Mouse (Mus musculus) kidney, adult 18-20 months (tissue): ENCODE data around the gene Iqcf3.
"Not testable (repeated sequence)": the region's sequence is repeated elsewhere in the genome, so short reads cannot be mapped to it uniquely, and the experiment has no call there.

ENCODE experiments used
- DNase-seq: peaks from one replicate; pipeline ENCODE4 v3.0.0; 2021

Iqcf3 gene

DNA sequence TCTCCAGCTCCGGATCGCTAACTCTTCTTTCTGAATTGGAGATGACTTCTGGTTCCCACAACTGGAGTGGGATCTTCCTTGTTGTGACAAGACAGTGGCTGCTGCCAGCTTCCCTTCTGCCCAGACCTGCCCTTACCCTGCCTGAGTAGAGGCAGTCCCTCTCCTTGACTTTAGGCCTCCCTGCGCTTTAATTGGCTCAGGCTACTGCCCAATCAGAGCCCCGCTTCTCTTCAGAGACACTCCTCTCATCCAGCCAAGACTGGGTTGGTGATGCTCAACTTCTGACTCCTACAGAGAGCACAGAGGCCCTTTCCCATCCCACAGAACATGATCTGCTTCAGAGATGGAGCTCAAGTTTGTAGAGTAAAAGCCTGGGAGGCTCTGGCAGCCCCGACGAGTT, 57.2 kb downstream of the Iqcf3 start:
- DNase-seq, result no peak

DNA sequence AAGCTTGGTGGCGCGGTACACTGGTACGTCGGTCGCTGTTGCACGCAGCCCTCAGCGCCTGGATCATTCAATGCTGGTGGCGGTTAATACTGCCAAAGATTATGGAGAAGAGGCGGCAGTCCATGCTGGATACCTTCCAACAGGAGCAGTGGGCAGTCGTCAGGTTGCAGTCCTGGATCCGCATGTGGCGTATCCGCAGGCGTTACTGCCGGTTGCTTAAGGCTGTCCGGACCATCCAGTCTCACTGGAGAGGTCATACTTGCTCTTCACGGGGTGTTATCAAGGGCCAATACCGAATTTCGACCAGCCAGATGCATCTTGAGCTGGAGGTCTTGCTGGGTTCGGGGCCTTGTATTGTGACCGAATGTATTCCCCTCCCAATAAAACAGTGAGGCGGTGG, 59.6 kb downstream of the Iqcf3 start:
- no peak for DNase-seq

DNA sequence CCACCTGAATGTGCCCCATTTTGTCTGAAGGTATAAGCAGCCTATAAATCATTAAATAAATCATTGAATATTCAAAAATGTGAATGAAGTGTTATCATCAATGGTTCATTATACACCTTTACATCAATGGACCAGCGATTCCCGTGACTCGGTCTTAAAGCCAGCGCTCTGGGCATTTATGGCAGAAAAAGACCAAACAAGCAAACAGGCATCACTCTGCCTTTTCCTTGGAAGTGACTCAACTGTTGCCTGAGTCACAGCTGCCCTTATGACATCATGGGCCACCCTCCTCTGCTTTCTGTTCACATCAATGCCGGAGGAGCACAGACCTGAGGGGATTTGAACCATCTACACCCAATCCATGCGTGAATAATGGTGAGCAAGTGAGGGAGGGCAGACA, 61.8 kb downstream of the Iqcf3 start, which contains the start of gene Iqcf1:
Gene Iqcf1, plus strand, starts transcription at position 301 of the 400 bp plus-strand sequence.
- DNase-seq, result no peak

DNA sequence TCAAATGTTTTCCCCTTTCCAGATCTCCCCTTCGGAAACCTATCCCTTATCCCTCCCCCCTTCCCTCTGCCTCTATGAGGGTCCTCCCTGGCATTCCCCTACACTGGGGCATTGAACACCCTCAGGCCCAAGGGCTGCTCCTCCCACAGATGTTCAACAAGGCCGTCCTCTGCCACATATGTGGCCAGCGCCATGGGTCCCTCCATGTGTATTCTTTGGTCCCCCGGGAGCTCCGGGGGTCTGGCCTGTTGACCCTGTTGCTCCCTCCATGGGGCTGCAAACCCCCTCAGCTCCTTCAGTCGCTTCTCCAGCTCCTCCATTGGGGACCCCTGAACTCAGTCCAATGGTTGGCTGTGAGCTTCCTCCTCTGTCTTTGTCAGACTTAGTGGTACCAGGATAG, 73.8 kb downstream of the Iqcf3 start:
- DNase-seq, result not testable (repeated sequence)

DNA sequence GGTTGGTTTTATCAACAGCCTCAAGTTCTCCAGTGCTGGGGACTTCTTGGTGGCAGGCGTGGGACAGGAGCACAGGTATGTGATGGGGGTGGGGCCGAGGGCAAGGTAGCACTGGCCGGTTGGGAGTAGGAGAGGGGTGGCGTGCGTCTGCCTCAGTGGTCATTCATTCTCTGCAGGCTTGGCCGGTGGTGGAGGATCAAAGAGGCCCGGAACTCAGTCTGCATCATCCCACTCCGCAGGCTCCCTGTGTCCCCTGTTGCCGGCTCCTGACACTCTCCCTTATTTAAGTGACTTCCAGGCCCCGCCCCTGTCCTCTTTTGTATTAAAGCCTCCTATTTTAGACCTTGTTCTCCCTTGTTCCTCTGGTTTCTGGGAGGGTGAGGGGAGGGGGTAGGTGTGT, 76.4 kb downstream of the Iqcf3 start:
- DNase-seq, result no peak

DNA sequence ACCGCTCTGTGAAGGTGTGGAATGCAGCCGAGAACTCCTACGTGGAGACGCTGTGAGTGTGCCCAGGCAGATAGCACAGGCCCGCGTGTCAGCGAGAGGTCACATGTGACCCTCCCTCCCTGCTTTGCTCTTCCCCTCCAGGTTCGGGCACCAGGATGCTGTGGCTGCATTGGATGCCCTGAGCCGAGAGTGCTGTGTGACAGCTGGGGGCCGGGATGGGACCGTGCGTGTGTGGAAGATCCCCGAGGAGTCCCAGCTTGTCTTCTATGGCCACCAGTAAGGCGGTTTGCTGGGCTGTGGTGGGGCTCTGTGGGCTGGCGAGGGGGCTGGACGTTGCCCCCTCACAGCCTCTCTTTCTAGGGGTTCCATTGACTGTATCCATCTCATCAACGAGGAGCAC, 77.8 kb downstream of the Iqcf3 start:
- DNase-seq, result no peak

DNA sequence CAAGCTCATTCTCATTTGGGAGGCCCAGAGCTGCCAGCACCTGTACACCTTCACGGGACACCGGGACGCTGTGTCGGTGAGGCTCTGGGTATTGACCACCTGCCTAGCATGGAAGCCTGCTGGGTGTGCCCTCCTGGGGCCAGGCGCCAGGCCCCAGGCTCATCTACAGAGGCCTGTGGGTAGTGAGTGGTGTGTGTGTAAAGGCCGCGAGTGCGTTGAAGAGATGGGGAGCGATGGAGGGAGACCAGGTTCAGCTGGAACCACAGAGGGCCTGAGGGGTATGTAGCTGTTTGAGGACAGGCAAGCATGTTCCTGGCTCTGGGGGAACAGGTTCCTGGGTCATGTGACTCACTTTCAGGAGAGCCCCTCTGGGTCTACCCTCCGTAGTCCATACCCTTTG, 78.3 kb downstream of the Iqcf3 start:
- no peak for DNase-seq

DNA sequence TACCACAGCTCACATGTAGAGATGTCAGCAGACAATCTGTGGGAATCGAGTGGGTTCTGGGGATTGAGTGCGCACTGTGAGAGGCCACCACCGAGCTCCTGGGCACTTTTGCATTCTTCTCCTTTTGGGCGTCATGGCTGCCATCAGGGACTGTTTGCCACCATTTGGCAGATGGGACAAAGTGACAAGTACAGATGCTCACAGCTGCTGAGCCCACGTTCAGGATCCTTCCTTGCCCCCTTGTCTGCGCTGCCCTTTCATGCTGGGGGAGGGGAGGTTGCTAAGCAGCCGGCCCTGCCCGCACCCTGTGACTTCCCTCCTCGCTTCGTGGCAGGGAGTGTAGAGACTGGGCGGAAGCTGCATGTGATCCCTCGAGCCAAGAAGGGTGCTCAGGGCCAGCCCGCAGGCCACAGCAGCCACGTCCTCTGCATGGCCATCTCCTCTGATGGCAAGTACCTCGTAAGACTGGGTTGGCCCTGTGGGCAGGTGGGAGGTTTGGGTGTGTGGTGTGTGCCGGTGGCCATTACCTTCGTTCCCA, 78.8 kb downstream of the Iqcf3 start:
- no peak for DNase-seq

DNA sequence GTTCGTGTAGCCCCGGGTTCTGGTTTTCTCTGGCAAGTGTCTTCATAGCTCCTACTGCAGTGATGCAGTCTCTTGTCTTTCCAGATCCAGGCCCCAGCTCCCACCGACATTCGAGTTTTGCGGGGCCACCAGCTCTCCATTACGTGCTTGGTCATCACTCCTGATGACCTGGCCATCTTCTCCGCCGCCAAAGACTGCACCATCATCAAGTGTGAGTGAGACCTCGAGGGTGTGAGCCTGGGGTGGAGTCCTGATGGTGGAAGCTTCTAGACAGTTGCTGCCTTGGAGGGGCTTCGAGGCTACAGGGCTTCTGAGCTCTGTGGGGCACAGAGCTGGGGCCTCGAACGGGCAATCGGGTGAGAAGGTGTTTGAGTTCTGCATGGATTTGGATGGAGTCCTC, 79.8 kb downstream of the Iqcf3 start:
- DNase-seq, result no peak

DNA sequence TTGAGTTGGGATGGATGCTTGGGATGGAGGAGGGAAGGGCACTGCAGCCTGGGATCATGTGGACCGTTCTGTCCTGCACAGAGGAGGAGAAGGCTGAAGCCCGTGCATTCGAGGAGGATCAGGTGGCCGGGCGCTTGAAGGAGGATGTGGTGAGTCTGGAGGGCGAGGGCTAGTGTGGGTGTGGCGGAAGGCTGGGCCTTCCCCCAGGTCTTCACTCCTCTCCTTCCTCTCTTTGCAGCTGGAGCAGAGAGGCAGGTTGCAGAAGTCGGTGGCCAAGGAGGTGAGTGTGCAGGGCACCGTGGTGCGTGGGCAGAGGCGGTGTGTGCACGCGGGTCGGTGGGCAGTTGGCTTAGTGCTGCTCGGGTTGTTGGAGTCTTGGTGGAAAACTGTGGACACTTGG, 80.4 kb downstream of the Iqcf3 start:
- no peak for DNase-seq

DNA sequence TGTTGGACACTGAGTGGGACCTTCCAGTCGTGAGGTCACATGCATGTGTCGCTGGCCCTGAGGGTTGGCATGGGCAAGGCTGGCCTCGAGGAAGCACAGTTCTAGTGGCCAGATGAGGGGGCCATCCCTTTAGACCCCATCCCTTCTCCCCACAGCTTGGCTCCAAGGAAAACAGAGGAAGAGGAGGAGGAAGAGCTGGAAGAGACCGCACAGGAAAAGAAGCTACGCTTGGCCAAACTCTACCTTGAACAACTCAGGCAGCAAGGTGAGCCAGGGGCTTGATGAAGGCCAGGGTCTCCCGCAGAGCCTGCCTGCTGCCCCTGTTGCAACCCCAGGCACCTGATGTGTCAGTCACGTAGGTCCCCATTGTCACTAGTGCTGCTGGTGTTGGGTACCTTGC, 80.9 kb downstream of the Iqcf3 start:
- DNase-seq, result no peak

DNA sequence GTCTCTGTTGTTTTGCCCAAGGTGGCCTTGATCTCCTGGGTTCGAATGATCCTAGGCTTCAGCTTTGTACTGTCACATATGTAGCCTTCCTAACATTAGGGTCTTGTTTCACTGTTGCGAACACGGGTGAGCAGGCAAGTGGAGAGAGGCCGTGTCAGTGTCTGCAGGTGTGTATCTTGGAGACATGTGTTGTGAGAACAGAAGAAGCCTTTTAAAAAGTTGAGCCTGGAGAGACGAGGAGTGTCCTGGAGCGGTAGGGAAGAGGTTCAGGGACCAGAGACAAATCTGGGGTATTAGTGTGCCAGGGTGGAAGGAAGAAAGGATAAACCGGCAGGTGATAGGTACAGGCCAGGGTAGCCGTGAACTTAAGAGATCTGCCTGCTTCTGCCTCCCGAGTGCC, 83.3 kb downstream of the Iqcf3 start:
- no peak for DNase-seq

DNA sequence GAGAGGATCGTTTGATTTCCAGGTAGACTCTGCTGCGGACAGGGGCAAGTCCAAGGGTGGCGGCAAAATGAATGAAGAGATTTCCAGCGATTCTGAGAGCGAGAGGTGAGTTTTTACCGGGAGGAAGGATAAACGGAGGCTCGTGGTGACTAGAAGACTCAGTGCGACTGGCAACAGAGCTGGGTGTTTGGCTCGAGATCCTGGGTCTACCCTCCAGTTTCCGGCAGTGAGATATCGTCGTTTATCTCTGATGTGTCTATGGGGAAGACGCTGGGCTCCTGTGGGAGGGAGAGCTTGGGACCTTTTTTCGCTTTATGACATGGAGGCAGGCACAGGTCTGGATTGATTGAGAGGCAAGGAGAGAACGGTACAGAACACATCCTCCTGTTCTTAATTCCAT, 83.8 kb downstream of the Iqcf3 start:
- no peak for DNase-seq

DNA sequence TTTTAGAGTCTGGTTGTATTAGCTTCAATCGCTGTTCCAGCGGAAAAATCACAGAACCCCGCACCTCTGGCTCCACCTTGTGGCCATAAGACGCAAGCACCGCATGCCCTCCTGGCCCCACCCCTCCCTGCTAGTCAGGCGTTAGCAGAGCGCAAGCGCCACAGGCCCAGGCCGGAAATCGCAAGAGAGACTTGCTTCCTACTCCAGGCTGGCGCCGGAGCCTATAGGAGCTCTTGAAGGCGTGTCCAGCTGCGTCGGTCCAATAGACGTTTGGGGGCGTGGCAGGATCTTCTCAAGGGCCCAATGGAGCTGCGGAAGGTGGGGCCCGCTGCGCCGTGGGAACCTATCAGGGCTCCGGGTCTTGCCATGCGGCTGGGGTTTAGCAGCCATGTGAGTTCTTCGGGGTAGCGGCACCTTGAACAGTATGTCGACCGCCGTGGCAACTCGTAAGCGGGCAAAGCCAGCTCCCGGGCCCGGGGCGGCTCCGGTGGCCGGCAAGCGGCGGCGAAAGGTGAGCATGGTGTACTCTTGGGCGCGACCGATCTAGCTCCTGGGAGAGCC, 84.4 kb downstream of the Iqcf3 start, which contains the start of gene Parp3:
Gene Parp3, minus strand, starts transcription at position 26 of the 561 bp plus-strand sequence.
- peak; percentile 99 for DNase-seq

DNA sequence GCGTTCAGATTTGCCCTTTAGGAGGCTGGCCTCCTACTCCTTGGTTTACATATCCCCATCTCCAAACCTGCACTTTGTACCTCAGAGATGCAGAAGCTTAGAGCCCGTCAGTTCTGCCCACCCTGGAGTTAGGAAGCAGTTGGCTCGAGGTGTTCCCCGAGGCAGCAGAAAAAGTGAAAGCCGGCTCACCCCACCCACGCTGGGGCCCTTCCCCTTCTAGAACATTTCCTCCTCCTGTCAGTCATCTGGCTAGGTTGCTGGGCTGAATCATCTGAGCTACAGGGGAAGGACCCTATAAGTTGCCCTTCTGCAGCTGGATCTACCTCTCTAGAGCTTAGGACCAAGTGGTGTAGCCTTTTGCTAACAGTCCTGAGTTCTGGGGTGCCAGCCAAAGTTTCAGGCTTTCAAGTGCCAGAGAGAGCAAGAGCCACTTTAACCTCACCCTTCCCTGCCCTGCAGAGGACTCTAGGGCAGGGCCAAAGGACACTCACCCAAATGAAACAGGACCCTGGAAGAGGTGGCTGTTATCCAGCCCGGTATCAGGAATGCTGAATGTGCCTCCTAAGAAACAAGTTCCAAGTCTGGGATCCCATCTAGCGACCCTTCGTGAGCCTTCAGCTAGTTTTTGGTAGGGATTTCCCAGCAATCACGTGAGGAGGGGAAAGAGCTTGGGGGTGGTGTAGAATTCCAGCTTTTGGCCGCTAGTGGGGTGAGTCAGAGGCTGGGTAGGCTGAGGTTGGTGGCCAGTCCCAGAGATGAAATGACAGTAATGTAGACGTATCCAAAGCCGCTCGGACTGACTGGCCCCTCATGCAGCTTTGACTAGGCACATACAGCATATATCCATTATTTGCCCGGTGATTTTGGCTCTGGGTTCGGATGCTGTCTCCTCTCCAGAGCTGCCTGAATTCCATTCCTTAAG, 85.2 kb downstream of the Iqcf3 start:
- peak; percentile 72 for DNase-seq

DNA sequence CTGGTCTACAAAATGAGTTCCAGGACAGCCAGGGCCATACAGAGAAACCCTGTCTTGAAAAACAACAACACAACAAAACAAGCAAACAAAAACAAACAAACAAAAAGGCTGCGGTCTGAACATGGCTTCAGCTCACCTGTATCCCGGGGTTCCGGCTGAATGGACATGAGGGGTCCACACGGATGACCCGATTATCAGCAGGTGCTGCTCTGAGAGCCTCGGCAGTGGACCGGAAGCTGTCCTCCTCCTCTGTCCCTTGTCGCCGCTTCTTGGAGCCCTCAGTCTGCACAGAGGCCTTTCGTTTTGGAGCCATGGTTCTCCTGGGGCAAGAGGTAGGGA, 85.8 kb downstream of the Iqcf3 start, which contains the start of gene Rrp9:
Gene Rrp9, plus strand, starts transcription at position 301 of the 339 bp plus-strand sequence.
- DNase-seq, result no peak

DNA sequence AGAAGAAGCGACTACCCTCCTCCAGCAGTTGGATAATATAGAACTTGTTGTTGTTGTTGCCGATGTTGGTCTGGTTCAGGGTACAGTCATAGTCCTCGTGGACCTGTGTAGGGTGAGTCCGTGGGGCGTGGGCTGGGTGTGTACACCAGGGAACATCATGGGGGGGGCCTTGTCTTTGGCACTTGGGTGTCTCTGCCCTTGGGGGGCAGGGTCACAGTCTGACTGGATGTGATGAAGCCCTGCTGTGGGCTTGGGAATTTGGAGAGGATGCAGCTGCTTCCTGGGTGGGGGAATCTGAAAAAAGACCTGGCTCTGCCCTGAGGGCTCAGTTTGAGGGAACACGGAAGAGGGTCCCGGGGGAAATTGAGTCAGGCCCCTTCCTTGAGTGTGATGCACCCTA, 86.4 kb downstream of the Iqcf3 start:
- DNase-seq, result no peak

DNA sequence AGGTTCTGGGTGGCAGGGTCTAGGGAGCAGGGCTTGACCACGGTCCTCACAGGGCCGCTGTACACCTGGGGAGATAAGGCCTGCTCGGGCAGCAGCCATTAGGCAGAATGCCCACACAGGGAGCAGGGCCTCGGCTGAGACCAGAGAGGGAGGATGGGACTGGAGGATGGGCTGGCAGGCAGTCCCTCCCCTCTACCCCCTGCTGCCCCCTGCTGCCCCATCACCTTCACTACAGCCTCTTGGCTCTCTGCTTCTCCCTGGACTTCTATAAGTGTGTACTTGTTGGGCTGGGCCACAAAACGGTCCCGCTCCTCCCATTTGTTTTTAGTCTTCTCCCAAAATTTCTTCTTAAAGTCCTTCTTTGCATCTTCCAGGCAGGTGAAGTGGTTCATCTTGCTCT, 87.0 kb downstream of the Iqcf3 start:
- peak; percentile 71 for DNase-seq

DNA sequence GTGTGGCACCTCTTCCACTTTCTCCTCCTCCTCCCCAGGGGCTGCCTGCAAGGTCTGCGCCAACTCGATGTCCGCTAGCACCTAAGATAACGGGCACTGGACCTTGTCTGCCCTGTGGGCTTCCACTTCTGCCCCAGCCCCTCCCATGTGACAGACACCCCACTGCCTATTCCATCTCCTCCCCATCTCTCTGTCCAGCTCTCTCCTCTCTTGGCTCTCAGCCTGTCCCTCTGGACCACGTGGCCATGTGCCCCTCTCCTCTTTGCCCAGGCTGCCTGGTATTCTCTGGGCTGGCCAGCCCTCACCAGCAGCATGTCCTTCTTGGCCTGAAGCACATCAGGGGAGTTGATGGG, 87.7 kb downstream of the Iqcf3 start:
- no peak for DNase-seq

DNA sequence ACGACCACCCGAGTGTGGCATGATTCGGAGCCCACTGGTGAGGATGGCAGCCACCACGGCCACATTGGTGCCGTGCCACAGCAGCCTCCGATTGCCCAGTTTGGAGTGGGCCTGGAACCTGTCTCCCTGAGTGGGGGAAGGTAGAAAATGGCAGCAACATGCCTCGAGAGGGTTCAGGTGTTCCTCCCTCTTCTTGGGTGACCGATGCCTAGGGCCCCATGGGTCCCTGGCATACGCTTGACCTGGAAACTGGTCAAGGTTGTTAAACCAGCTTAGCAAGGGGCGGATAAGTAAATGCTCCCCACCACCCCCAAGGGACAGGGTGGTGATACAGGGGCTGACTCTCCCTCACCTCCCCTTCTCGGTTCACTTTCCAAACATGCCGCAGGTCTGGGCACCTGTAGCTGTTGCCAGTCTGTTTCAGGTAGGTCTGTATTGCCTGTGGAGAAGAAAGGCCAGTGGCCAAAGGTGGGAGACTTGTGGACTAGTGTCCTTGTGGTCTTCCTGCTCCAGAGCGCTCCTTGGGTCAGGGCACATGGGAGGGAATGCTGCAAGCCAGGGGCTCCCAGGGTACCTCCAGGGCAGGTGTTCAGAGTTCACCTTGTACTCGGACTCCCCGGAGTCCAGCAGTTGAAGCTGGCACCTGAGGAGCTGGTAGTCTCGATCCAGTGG, 88.2 kb downstream of the Iqcf3 start:
- DNase-seq, result peak; percentile 42

DNA sequence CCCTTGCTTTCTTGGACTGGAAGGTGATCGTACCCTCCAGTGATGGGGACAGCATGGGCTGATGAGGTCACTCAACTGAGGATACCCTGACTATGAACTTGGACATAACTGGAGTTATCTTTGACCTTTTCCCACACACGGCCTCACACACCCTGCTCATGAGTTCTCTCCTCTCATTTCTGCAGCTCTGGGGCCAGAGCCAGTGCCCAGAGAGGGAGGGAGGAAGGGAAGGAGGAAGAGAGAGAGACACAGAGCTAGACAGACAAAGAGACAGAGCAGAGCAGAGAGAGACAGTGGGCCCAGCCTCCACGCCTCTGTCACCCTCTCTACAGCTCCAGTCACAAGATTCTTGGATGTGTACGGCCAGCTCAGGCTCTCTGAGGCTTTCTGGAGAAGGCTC, 89.1 kb downstream of the Iqcf3 start:
- no peak for DNase-seq

DNA sequence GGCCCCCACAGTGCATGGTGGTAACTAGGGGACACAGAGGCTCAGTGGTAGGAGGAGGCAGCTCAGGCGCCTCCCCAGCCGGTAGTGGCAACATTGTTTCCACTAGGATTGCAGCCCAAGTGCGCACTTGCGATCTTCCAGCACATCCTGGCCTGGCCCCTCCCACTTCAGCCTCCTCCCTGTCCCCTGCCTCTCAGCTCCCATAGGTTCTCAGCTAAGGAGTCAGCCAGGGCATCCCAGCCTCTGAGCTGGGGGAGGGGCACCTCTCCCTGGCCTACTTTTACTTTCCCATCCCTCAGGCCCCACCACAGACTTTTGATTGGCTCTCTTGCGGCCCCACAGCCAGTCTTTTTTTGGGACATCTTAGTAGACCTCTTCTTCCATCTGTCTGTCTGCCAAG, 89.5 kb downstream of the Iqcf3 start:
- DNase-seq, result peak; percentile 60

DNA sequence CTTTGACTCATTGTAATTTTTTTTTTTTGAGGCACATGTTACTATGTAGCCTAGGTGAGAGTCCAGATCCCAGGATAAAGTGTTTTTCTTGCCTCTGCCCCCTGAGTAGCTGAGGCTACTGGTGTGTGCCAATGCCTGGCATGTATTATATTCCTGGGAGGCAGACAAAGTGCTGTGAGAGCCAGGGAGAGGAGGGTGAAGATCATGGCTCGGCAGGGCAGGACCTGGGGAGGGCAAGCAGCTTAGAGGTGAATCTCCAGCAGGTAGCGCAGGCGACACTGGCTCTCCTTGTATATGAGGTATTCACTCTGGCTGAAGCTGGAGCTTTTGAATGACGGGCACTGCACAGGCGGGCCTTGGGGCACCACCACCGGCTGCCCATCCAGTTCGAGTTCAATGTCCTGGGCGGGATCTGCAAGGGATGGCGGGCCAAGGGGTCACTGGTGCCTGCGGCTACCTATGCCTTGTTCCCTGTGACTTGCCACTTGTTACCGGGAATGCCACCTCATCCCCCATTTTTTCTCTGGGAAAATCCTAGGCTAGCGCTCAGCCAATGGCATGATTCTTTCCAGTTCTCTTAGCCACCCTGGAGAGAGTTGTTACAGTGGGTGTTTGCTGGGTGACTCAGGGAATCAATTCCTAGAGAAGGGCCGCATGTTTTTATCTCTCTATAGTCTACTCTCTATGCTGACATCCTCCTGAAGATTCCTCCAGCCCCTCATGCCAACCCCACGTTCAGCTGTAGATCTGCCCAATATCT, 90.3 kb downstream of the Iqcf3 start:
- no peak for DNase-seq
